Mouse (Mus musculus): ENCODE results near the gene Bdh1. TPM values are rescaled to one million over a fixed set of nuclear protein-coding genes. Genes with fewer than 3 reads are reported as not detected.

The Bdh1 gene
- polyA plus RNA-seq, 1 experiment from 2014 or later: 143 TPM

GRCm38 (mm10) chr16:31493991-31494390 lies 71.9 kb downstream of the Bdh1 start:
- H3K9me3 ChIP-seq (replicated peaks): no peaks in the 10 kb centered on the region
- 60% methylated on average over 6 of the region's 6 CpGs for WGBS
- no peak overlapping the region for H3K27ac ChIP-seq (replicated peaks)
- no peak overlapping the region for H3K4me2 ChIP-seq
- no peaks in the 10 kb centered on the region for H3K36me3 ChIP-seq
- no peak overlapping the region for H3K4me3 ChIP-seq (replicated peaks)
- H3K27me3 ChIP-seq (replicated peaks): 0 out of 2 replicates have a peak, but pooled peaks cover 9% of the 10 kb centered on the region
- ATAC-seq (ENCODE audit: low FRiP score): no peak
- peaks cover 25% of the 10 kb centered on the region for H3K4me1 ChIP-seq
- no peak overlapping the region for H3K9ac ChIP-seq (replicated peaks)

- 68% methylated on average over 7 of the region's 7 CpGs for WGBS
- Histone ChIP-seq H3K4me3 (replicated peaks) (no peak overlapping the region), H3K9me3 (replicated peaks) (no peaks in the 10 kb centered on the region), H3K4me2 (no peak overlapping the region), H3K27ac (replicated peaks) (no peak overlapping the region), H3K4me1 (peaks cover 31% of the 10 kb centered on the region), H3K9ac (replicated peaks) (no peak overlapping the region), H3K27me3 (replicated peaks) (0 out of 2 replicates have a peak, but pooled peaks cover 9% of the 10 kb centered on the region), H3K36me3 (no peaks in the 10 kb centered on the region)
- no peak for ATAC-seq (ENCODE audit: low FRiP score)
Observed at GRCm38 (mm10) chr16:31495356-31495755, 73.3 kb downstream of the Bdh1 start.

DNA sequence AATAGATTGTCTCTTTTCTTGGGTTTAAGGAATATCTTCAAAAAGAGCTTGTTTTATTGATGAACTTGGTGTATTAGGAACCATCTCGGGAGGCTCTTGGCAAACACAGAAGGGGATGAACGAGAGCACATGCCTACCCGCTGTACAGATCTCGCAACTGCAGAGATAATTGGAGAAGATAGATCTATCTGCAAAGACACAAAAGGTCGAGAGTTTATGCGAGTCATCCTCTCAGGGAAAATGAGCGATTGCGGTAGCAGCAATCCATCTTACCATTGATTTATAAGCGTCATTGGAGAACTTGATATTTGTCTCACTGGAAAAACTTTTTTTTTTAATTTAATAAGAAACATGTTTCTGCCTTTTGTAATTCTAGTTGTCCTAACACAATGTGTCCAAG lies 73.7 kb downstream of the Bdh1 start:
- no peaks in the 10 kb centered on the region for H3K9me3 ChIP-seq (replicated peaks)
- H3K9ac ChIP-seq (replicated peaks): no peak overlapping the region
- H3K36me3 ChIP-seq: no peaks in the 10 kb centered on the region
- H3K4me3 ChIP-seq (replicated peaks): no peak overlapping the region
- H3K4me1 ChIP-seq: peaks cover 35% of the 10 kb centered on the region
- H3K4me2 ChIP-seq: no peak overlapping the region
- 75% methylated on average over 9 of the region's 9 CpGs for WGBS
- no peak for ATAC-seq (ENCODE audit: low FRiP score)
- no peak overlapping the region for H3K27ac ChIP-seq (replicated peaks)
- H3K27me3 ChIP-seq (replicated peaks): 0 out of 2 replicates have a peak, but pooled peaks cover 9% of the 10 kb centered on the region

GRCm38 (mm10) chr16:31498336-31498735 lies 76.3 kb downstream of the Bdh1 start:
- H3K4me3 ChIP-seq (replicated peaks): no peak overlapping the region
- 0 out of 2 replicates have a peak, but pooled peaks cover 7% of the 10 kb centered on the region for H3K27me3 ChIP-seq (replicated peaks)
- peaks cover 46% of the 10 kb centered on the region for H3K4me1 ChIP-seq
- H3K9ac ChIP-seq (replicated peaks): no peak overlapping the region
- H3K9me3 ChIP-seq (replicated peaks): no peaks in the 10 kb centered on the region
- no peak for ATAC-seq (ENCODE audit: low FRiP score)
- H3K4me2 ChIP-seq: no peak overlapping the region
- H3K27ac ChIP-seq (replicated peaks): no peak overlapping the region
- no peaks in the 10 kb centered on the region for H3K36me3 ChIP-seq
- WGBS: 93% methylated on average over 4 of the region's 4 CpGs

DNA sequence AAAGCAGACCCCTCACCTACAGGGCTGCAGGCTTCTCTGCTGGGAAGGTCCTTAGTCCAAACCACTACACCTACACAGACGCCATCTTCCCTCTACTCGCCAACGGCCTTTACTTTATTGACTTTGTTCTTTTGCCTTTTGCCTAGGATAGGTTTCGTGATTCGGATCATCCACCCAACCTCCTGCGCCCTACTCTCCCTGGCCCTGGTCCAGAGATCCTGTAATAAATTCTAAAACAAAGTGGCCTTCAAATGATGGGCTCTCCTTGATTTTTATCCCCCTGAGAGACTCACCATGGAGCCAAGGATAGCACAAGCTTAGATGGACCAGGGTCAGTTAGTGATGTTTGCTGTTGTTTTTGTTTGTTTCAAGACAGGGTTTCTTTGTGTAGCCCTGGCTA lies 76.9 kb downstream of the Bdh1 start:
- Histone ChIP-seq H3K9ac (replicated peaks) (no peak overlapping the region), H3K36me3 (no peaks in the 10 kb centered on the region), H3K27ac (replicated peaks) (no peak overlapping the region), H3K27me3 (replicated peaks) (0 out of 2 replicates have a peak, but pooled peaks cover 7% of the 10 kb centered on the region), H3K4me2 (no peak overlapping the region), H3K9me3 (replicated peaks) (no peaks in the 10 kb centered on the region), H3K4me3 (replicated peaks) (no peak overlapping the region), H3K4me1 (peaks cover 43% of the 10 kb centered on the region)
- WGBS: 96% methylated on average over 6 of the region's 6 CpGs
- ATAC-seq (ENCODE audit: low FRiP score): no peak

DNA sequence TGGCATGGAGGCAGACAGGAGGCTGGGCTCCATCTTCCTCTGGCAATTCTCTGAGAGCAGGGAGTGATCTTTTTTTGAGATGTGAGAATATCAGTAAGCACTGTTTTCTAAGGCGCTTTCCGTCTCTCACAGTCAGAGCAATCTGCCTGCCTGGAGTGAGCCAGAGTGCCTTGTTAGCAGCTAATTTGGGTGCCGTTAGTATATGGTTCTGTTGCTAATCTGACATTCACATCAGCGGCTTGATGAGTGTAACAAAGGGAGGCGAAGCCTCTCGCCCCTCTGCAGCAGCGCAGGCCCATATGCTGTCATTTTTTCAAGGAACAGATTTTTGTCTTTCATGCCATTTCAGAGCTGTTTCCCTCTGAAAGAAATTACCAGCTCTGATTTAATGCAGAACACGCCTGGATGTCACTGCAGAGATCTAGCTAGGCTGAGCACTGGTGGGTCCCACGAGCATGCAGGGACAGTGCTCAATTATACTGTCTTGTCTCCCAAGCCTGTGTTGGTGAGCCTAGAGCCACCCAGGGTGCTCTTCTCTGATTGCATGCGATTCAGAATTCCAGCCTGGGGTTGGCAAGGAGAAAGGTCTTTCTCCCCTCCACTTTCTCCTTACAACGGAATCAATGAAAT lies 77.7 kb downstream of the Bdh1 start:
- peak; percentile 32; the same call in 1 of the 2 replicates for ATAC-seq (ENCODE audit: low FRiP score)
- Histone ChIP-seq H3K4me3 (replicated peaks) (no peak overlapping the region), H3K36me3 (no peaks in the 10 kb centered on the region), H3K4me1 (peaks cover 46% of the 10 kb centered on the region), H3K9me3 (replicated peaks) (no peaks in the 10 kb centered on the region), H3K27me3 (replicated peaks) (0 out of 2 replicates have a peak, but pooled peaks cover 7% of the 10 kb centered on the region), H3K9ac (replicated peaks) (0 out of 2 replicates have a peak overlapping the region, but pooled peaks have one; percentile 1), H3K27ac (replicated peaks) (peak overlapping the region; percentile 56), H3K4me2 (no peak overlapping the region)
- WGBS: 42% methylated on average over 11 of the region's 11 CpGs

DNA sequence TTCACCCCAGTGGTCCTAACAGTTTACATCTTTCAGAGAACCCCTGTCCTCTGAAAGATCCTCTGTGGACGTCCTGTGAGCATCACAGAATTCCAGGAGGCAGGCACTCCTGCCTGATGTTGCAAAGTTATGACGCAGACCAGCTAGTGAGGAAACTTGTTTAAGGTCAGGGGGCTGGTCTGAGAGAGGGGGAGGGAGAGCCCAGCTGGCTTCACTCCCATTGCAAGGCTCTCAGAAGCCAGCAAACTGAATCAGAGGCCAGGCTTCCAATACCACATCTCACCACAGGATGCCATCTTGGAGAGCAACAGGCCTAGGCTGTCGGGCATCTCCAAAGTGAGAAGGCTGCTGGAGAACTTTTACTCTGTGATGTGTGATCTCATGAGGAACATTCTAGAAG lies 78.5 kb downstream of the Bdh1 start:
- no peak for ATAC-seq (ENCODE audit: low FRiP score)

DNA sequence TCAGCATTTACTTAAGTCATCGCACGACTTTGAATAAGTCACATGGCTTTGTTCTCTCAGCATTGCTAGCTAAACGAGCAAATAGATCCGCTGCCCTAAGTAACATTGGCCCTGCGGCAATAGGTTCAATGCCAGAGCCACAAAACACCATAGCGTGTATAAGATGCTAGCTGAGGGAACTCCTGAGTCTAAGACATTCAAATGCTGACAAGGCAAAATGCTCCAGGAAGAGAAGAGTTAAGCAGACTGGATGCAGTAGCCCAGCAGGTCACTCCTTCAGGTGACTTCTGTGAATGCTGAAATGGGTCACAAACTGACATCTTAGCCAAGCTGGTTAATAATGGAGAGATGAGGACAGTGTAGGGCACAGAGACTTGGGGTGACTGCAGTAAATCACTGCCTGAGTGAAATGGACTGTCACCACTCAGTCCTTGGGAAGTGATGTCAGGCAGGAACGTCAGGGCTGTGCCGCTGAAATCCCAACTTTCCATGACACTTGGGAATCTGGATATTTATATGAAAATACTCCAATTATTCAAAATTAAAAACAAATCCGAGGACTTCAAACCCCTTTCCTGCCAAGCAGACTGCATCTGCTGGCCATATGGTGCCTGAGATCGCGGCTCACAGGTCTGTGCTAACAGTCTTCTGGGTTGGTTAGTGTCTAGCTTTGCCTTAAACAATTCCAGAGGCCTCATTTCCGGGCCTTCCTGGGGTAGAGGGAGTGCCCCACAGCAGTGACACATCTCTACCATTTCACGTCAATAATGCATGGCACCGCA lies 79.1 kb downstream of the Bdh1 start:
- H3K4me1 ChIP-seq: peaks cover 50% of the 10 kb centered on the region
- no peak overlapping the region for H3K4me2 ChIP-seq
- peak overlapping the region; percentile 3; the same call in 1 of the 2 replicates for H3K9ac ChIP-seq (replicated peaks)
- 0 out of 2 replicates have a peak, but pooled peaks cover 7% of the 10 kb centered on the region for H3K27me3 ChIP-seq (replicated peaks)
- no peaks in the 10 kb centered on the region for H3K9me3 ChIP-seq (replicated peaks)
- H3K4me3 ChIP-seq (replicated peaks): no peak overlapping the region
- H3K36me3 ChIP-seq: no peaks in the 10 kb centered on the region
- peak; percentile 43; the same call in 1 of the 2 replicates for ATAC-seq (ENCODE audit: low FRiP score)
- 57% methylated on average over 14 of the region's 14 CpGs for WGBS
- peak overlapping the region; percentile 41 for H3K27ac ChIP-seq (replicated peaks)

More for the DNA sequence above, 78.5 kb downstream of the Bdh1 start:
- 76% methylated on average over 3 of the region's 3 CpGs for WGBS
- H3K27ac ChIP-seq (replicated peaks): no peak overlapping the region
- H3K36me3 ChIP-seq: no peaks in the 10 kb centered on the region
- peaks cover 49% of the 10 kb centered on the region for H3K4me1 ChIP-seq
- 0 out of 2 replicates have a peak, but pooled peaks cover 7% of the 10 kb centered on the region for H3K27me3 ChIP-seq (replicated peaks)
- H3K4me3 ChIP-seq (replicated peaks): no peak overlapping the region
- no peaks in the 10 kb centered on the region for H3K9me3 ChIP-seq (replicated peaks)
- no peak overlapping the region for H3K4me2 ChIP-seq
- no peak overlapping the region for H3K9ac ChIP-seq (replicated peaks)

DNA sequence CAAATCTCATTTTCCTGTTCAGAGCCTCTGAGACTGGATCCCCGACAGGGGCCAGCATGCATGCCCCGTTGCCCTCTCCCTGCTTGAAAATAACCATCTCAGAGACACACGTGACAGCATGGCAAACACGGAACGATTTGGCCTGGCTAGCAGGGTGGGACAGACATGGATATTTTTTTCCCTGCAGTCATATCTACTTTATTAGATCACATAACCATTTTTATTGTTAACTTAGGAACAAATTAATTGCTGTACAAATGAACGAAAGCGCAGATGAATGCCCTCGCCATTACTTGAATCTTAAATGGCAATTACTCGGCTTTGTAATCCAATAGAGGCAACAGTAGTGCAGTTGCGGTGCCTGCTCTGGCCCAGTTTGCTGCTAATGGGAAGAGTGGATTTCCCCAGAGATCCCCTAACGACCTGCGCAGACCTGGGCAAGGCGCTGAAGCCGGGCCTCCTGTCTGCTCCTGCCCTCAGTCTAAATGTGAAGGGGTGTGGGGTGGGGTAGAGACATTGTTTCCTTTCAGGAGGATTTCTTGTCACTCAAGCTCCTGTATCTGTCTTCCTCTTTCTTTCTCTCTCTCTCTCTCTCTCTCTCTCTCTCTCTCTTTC lies 79.8 kb downstream of the Bdh1 start:
- Histone ChIP-seq H3K27me3 (replicated peaks) (0 out of 2 replicates have a peak, but pooled peaks cover 3% of the 10 kb centered on the region), H3K36me3 (no peaks in the 10 kb centered on the region), H3K4me1 (peaks cover 51% of the 10 kb centered on the region), H3K4me2 (no peak overlapping the region), H3K9me3 (replicated peaks) (no peaks in the 10 kb centered on the region), H3K27ac (replicated peaks) (peak overlapping the region; percentile 54), H3K4me3 (replicated peaks) (no peak overlapping the region), H3K9ac (replicated peaks) (peak overlapping the region; percentile 3; the same call in 1 of the 2 replicates)
- ATAC-seq (ENCODE audit: low FRiP score): peak; percentile 33
- 26% methylated on average over 14 of the region's 14 CpGs for WGBS

DNA sequence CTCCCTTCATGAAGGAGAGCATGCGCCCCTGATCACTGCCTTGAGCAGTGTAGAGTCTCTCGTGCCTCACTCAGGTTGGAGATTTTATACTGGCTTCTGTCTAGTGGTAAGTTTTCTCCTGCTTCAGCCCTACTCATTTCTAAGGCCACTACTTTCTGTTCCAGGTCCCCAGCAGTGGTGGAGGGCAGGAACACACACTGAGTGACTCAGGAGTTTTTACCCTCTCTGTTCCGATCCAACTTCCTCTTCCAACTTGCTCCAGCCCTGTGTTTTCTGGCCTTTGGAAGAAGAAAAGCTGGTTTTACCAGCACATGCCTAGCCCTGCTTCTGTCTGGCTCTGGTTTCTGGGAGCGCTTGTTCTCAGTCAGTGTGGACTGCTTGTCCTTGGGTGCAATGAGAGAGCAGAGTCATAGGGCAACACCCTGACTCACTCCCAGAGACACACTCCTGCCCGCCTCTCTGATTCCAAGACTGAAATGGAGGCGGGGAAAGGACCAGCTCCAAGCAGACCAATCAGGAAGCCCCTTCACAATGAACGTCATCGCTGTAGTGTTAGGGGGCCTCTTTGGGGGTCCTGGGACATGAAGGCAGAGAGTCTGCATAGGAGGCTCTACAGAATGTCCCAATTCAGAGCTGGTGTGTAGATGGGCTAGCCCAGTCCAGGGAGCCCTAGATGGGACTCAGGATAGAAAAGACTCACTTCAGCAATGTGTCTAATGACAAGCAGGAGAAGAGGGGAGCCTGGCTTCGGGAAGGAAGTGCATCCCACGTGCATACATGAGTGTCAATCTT lies 84.8 kb downstream of the Bdh1 start:
- Histone ChIP-seq H3K4me3 (replicated peaks) (no peak overlapping the region), H3K4me2 (no peak overlapping the region; the same call in 1 of the 2 replicates), H3K4me1 (peaks cover 50% of the 10 kb centered on the region), H3K9me3 (replicated peaks) (no peaks in the 10 kb centered on the region), H3K36me3 (no peaks in the 10 kb centered on the region), H3K27ac (replicated peaks) (no peak overlapping the region), H3K27me3 (replicated peaks) (no peaks in the 10 kb centered on the region; the same call in 1 of the 2 replicates), H3K9ac (replicated peaks) (no peak overlapping the region)
- no peak for ATAC-seq (ENCODE audit: low FRiP score)
- WGBS: 48% methylated on average over 10 of the region's 10 CpGs

GRCm38 (mm10) chr16:31507457-31507755 lies 85.3 kb downstream of the Bdh1 start:
- Histone ChIP-seq H3K4me2 (no peak overlapping the region; the same call in 1 of the 2 replicates), H3K4me1 (peaks cover 45% of the 10 kb centered on the region), H3K4me3 (replicated peaks) (no peak overlapping the region), H3K27me3 (replicated peaks) (no peaks in the 10 kb centered on the region; the same call in 1 of the 2 replicates), H3K9ac (replicated peaks) (no peak overlapping the region), H3K36me3 (no peaks in the 10 kb centered on the region), H3K9me3 (replicated peaks) (no peaks in the 10 kb centered on the region), H3K27ac (replicated peaks) (no peak overlapping the region)
- 37% methylated on average over 6 of the region's 6 CpGs for WGBS
- peak; percentile 15; the same call in 1 of the 2 replicates for ATAC-seq (ENCODE audit: low FRiP score)

Measured in neural tube, embryonic 15.5 days (tissue).